Mouse (Mus musculus): ENCODE data around the gene Cox7b.
"Not testable (repeated sequence)": the region's sequence is repeated elsewhere in the genome, so short reads cannot be mapped to it uniquely, and the experiment has no call there.

Cox7b gene

DNA sequence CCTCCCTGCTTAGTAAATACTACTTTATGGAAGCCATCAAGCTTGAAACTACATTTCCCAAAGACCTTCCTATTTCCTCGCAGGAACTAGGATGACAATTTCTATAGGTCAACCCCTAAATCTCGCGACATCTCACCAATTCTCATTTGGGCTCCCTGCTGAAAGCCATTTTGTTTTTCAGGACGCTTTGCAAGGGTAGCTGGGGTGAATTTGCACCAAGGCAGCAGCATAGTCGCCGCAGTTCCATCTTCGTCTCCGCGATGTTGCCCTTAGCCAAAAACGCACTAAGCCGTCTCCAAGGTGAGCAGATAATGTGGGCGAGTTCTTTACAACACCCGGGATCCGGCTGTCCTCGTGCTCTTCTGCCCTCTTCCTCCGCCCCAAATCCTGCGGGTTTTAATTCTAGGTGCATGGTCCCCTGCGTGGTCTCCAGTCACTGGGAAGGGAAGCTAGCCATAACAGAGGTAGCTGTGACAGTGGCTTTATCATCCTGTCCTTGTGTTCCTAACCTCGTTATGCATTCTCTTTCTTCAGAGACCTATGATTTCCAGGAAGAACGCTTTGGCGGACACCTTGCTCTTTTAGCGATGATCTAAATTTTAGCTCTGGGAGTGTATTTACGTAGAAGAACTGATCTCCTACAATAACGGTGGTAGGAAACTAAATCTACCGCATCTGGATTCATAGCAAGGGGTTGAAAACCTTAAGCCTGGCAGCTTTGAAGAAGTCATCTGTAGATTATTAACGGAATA lies at the start of gene Cox7b:
Gene Cox7b, plus strand, starts transcription at position 130 of the 752 bp plus-strand sequence.
- peak; percentile 87 to 90 for DNase-seq (ENCODE audit: low spot score in 2 of 2)

DNA sequence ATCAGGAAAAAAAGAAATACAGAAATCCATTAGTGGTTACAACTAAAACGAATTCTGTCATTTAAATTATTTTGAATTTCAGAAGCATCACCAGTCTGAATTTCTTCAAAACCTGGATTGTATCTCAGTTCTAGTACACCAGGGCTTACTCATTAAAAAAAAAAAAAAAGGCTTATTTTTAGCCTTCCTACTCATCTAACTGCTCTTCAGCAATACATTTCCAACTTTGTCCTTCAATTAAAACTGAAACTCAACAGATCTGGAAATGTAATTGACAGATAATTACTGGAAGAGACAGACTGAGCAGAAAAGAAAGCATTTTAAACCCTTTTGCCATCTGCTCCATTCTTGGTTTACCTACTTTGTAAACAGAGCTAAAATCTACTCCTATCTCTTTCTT lies 13.9 kb upstream of the Cox7b start:
- no peak for DNase-seq (ENCODE audit: low spot score in 2 of 2)

GRCm38 (mm10) chrX:106010762-106011161 lies 4.7 kb upstream of the Cox7b start:
- no peak for DNase-seq (ENCODE audit: low spot score in 2 of 2)

- DNase-seq (ENCODE audit: low spot score in 2 of 2) = peak; percentile 89 to 92
Observed at GRCm38 (mm10) chrX:106011465-106012159, 3.9 kb upstream of the Cox7b start, which contains the start of gene Magt1. TSS of gene Magt1 (minus strand) at chrX:106011906.

GRCm38 (mm10) chrX:106012559-106012958 lies 2.9 kb upstream of the Cox7b start:
- DNase-seq (ENCODE audit: low spot score in 2 of 2) = no peak

DNA sequence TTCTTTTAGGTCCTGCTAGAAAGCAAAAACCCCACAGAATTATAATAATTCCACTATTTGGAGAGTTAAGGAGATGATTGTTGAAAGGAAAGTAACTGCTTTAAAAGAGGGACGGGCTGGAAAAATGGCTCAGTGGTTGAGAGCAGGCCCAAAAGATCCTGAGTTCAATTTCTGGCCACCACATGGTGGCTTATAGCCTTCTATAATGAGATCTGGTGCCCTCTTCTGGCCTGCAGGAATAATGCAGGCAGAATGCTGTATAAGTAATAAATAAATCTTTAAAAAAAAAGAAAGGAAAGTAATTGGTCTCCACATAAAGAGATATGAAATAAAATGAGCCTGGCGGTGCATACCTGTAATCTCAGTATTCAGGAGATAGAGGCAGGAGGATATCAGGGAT lies 2.3 kb upstream of the Cox7b start:
- DNase-seq (ENCODE audit: low spot score in 2 of 2) = peak; percentile 39 to 53

- DNase-seq (ENCODE audit: low spot score in 2 of 2) = not testable (repeated sequence)
Observed at GRCm38 (mm10) chrX:106014741-106015377, 641 bp upstream of the Cox7b start.

- DNase-seq (ENCODE audit: low spot score in 2 of 2) = no peak
Observed at GRCm38 (mm10) chrX:106017102-106017501, 1.6 kb downstream of the Cox7b start.

DNA sequence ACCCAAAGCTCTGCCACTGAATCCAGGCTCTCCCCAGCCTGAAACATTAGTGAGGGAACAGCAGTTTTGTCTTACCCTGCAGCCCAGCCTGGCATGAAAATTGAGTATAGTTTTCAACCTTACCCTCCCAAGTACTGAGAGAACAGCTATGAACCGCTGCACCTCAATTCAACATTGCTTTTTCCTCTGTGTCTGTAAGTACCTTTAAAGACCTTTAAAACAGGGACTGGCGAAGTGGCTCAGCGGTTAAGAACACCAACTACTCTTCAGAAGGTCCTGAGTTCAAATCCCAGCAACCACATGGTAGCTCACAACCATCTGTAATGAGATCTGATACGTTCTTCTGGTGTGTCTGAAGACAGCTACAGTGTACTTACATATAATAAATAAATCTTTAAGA lies 2.0 kb downstream of the Cox7b start:
- no peak for DNase-seq (ENCODE audit: low spot score in 2 of 2)

DNA sequence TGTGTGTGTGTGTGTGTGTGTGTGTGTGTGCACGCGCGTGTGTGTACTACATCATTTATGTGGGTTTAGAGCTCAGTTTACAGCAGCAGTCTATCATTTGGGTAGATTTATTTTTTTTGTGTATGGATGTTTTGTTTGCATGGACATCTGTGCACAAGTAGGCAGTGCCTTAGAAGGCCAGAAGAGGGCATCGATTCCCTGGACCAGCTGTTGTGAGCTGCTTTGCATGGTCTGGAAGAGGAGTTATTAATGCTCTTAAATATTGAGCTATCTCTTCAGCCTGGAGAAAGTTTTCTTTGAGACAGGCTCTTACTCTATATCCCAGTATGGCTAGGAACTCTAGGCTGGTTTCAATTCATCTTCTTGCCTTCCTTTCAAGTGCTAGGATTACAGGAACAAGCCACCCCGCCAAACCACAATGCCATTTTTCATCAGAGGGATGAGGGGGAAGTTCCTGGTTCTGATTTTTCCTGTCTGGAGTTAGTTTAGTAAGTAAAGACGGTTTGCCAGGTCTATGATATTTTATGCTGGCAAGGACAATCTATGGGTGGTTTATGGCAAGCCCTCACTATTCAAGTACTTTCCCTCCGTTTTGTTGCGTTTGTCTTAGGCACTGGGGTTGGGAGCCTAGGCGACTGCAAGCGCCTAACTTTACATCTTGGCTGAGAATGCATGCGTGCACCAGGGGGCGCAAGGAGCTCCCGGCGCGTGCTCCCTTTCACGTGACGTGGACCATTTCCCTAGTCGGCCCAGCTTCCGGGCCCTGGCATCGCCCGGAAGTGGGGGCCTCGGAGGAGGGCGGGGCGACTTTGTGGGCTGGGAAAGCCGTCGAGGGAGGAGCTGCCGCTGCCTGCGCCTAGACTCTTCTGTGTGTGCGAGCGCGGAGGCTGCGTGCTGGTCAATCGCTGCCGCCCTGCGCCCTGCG lies 11.2 kb downstream of the Cox7b start, which contains the start of gene Atp7a:
Gene Atp7a, plus strand, starts transcription at position 859 of the 925 bp plus-strand sequence.
- DNase-seq (ENCODE audit: low spot score in 2 of 2) = peak; percentile 93

DNA sequence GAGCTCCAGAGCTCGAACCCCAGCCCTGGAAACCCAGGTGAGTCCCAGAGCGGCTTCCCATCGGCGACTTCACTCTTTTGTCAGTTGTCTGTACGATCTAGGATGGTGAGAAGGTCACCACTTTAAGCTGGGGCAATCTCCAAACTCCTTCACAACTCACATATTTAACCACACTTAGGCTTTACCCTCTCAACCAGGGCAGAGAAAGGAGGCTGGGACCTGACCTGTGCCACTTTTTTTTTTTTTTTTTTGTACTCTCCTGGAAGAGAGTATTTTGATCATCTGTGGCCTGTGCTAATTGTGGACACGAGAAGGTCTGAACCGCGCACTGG lies 11.8 kb downstream of the Cox7b start:
- no peak for DNase-seq (ENCODE audit: low spot score in 2 of 2)

GRCm38 (mm10) chrX:106030176-106030575 lies 14.7 kb downstream of the Cox7b start:
- DNase-seq (ENCODE audit: low spot score in 2 of 2) = no peak

DNA sequence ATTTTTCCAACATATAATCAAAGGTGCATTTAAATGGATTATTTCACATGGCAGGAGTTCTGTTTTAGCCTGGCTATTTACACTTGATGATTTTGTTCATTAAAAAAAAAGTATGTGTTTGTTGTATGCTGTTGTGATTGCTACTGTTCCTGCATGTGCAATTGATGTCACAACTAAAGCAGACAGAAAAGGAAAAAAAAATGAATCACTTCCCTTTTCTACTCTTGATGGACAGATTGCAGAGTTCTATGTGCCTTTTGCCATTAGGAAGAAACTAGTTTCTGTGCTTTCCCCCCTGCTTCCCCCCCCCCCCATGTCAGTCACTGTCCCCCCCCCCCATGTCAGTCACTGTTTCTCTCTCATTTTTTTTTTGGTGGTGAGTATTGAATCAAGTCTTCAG lies 15.6 kb downstream of the Cox7b start:
- DNase-seq (ENCODE audit: low spot score in 2 of 2) = no peak

DNA sequence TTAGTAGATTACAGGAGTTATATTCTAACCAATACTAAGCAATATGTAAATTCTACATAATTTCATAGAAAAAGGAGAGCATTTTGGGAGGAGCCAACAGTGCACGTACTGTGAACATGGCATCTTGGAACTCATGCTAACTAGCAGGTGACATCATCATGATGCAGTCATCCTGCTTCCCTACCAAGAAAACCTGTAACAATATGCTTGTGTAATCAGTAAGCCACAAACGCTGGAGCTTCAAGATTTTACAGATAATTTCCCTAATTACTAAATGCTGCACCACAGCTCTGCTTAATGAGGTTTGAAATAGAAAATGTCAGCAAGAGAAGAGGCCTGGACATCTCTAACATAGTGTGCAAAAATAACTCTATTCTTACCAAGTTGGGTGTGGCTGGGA lies 20.2 kb downstream of the Cox7b start:
- DNase-seq (ENCODE audit: low spot score in 2 of 2) = no peak

GRCm38 (mm10) chrX:106037185-106037752 lies 21.8 kb downstream of the Cox7b start:
- no peak for DNase-seq (ENCODE audit: low spot score in 2 of 2)

GRCm38 (mm10) chrX:106043863-106044617 lies 28.5 kb downstream of the Cox7b start:
- DNase-seq (ENCODE audit: low spot score in 2 of 2) = no peak

DNA sequence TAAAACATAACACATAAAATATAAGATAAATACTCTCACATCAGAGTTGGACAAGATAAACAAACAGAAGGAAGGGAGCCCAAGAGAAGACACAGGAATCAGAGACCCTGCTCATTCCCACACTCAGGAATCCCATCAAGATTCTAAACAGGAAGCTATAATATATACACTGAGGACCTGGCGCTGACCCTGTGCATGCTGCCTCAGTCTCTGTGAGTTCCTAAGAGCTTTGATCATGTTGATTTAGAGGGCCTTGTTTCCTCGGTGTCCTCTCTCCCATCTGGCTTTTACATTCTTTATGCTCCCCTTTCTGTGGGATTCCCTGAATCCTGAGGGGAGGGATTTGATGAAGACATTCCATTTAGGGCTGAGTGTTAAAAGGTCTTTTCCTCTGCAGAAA lies 30.0 kb downstream of the Cox7b start:
- DNase-seq (ENCODE audit: low spot score in 2 of 2) = no peak

DNA sequence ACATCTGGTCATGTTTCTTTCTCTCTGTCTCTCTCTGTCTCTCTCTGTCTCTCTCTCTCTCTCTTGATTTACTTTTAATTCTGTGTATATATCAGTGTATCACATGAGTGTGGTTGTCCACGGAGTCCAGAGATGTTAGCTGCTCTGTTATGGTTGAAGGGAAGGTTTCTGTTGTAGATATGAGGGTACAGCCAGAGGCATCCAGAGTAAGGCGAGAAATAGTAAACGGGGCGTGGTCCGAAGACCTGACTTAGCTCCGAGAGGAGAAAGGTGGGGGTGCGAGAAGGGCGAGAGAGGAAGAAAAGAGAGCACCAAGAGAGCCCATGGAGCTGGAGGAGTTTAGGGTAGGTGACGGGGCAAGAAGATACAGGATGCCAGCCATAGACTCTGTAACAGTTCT lies 30.4 kb downstream of the Cox7b start:
- no peak for DNase-seq (ENCODE audit: low spot score in 2 of 2)

GRCm38 (mm10) chrX:106048191-106048590 lies 32.7 kb downstream of the Cox7b start:
- DNase-seq (ENCODE audit: low spot score in 2 of 2) = no peak
